Mouse (Mus musculus) neutrophil, adult 5-6 weeks (primary cell): ENCODE measurements at regions not wholly inside any gene's neighbourhood (a gene's known extent, or its start where the extent isn't known, plus 50 kb on each side); places are given as distances from the start of the nearest gene placed in this dataset.

Experiments
- ATAC-seq: fragments of 151-379, 151-347 bp; 2 replicates; pipeline ENCODE4 v1.8.0; 2017; ENCODE audit warnings: mild to moderate bottlenecking, moderate TSS enrichment; ENCODE audit not compliant: insufficient number of reproducible peaks, poor library complexity, low FRiP score, severe bottlenecking; ENCODE audit errors: extremely low read depth

DNA sequence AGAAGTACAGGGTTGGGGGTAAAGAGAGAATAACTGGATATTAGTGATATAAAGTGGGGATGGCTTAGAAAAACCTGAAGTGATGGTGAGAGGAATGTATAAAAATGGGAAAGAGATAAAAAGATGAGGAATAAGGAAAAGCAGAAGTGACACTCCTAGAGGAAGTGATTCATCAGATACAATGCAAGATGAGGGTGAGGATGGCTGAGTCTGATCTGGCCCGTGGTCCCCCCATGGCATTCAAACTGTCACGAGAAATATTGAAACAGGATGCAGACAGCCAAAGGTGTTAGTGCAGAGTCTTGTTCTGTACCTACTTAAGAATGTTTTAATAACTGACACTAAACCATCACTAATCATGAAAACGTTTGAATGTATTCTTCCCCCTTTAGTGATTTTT, 56.2 kb upstream of the Kitl start:
- no peak for ATAC-seq

DNA sequence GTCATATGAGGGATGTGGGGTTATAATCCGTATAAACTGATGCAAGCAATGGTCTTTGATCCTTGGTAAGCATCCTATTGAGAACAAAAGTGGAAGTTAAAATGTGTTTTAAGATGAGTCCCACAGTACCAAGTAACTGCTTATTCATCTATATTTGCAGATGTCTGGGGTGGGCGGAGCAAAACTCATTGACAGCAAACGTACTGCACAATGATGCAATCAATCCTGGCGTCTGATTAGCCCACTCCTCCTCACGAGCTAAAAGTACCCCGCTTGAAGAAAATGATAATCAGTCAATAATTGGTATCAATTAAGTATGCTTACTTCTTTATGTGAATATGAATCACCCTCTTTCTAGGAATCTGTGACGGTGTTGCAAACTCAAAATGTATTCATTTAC, 62.9 kb upstream of the Kitl start:
- no peak for ATAC-seq

DNA sequence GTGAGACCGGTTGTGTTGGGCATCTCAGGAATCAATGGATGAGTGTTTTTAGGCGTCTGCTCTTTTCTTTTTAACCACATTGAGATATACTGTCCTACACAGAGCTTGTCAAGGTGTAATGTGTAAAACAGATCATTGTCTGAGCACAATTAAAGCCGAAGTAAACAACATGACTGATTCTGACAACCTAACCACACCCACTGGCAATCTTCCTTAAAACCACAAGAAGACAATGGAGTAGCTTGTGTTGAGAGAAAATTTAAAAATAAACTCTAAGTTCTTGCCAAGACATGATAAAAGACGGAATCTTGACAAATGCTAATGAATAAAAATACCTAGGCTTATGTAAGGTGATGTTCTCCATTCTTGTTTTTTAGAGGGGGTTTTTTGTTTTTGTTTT, 63.7 kb upstream of the Kitl start:
- ATAC-seq = no peak

DNA sequence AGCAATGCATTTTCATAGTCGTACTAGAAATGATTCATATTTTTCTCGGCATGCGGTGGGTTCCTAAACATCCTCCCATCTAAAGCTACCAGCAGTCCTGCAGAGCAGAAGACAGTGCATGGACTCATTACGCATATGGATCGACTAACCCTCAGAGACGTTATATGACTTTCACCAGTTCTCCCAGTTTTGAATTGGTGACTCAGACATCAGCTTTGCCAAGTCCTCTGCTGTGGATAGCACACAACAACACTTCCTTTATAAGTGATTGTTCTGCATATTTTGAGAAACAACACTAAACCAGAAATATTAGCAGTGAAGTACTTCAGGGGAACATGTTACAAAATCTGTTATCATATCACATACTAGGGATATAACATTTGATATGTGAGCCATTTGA, 64.1 kb upstream of the Kitl start:
- ATAC-seq = no peak

DNA sequence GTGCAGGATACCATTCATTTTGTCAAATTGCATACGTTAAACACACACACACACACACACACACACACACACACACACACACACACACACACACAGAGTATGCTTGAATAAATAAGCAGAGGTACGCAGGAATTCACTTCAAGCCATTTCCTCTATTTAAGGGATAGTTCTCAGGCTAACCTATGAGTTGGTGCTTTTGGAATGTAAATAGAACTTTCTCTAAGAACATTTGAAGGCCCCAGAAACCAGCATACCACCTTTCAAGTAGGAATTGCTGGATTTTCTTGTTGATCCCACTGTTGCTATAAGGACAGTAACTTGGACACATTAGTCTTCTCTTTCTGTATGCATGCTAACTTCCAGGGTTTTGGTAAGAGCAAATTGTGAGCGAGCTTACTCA, 66.7 kb upstream of the Kitl start:
- ATAC-seq = no peak

DNA sequence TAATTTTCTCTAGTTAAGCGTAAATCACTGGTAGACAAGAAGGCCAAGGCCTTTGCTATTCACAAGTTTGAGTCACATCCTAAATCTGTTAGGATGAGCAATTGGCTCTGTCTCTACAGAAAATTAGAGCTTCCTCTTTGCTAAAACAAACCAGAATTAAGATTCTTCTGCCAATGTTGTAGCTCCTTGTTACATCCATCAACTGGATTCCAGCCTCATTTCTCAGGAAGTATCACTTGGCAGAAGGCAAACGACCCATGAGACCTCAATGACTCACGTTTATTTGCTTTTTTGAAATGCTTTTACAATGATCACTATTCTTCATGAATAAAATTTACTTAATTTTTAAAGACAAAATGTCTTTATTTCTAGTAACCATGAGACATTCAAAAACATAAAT, 70.0 kb upstream of the Kitl start:
- no peak for ATAC-seq

DNA sequence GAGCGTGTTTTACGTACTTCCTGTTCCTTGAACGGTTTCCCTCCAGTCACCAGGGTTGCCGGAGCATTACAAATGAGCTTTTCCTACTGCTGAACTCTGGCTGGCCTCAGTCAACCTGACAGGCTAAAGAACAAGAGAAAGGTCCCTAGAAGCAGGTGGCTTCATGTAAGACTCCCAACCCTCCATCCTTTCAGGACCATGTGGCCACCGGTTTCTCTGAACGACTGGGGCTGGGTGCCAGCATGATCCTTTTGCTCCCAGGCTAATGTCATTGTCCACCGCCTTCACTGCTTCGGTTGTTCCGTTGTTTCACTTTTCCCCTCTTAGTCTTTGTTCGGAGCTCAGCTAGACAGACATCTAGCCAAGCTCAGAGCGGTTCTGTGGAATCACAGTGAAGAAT, 73.8 kb upstream of the Kitl start:
- ATAC-seq = no peak

DNA sequence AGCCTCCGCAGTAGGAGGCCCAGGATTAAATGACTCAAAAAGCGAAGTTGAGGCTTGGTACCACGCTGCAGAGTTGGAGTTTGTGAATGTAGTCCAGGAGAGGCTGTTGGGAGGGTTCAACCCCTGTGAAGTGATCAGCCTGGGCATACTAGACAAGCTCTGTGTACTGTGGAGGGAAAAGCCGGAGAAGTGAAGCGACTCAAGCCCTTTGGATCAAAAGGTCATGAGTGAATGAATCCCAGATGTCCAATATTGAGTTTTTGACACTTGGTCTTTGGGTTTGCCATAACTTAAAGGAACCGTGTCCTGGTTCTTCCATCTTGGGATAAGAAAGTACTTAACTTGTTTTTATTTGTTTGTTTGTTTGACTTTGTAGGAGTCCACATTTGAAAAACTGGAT, 76.5 kb upstream of the Kitl start:
- no peak for ATAC-seq

DNA sequence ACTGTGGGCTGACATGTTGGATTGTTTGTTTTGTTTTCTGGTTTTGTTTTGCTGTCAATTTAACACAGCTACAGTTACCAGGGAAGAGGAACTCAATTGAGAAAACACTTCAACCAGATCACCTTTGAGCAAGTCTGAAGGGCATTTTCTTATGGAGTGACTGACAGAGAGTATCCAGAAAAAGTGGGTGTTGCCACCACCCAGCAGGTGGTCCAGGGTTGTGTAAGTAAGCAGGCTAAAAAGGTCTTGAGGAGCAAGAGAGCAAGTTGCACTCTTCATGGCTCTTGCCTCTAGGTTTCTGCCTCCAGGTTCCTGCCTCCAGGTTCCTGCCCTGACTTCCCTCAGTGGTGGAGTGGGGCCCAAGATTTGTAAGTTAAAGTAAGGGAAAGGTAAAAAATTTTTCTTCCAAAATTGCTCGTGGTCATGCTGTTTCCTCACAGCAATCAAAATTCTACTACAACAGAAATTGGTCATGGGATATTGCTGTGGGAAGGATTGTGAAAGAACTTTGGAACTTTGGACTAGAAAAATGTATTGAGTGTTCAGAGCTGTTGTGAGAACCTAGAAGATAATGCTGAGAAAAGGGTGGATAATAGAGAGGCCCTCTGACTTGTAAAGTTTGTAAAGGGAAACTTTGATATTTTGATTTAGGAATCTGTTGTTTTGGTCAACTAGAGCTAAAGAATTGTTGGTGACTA, 77.4 kb upstream of the Kitl start:
- no peak for ATAC-seq

DNA sequence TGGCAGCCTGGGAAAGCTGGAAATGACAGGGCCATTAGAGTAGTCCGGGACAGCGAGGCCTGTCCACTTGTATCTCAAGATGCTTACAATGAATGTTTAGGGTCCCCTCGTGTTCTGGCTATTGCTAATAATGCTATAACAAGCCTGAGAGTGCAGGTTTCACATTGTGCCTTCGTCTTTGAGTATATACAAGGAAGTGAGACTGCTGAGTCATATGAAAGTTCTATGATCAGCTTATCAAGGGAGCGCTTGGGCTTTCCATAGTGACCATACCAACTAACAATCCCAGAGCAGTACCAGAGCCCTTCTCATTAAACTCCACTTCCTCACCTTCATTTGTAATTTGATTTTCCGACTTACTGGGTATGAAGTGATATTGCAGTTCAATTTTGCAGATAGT, 86.2 kb upstream of the Kitl start:
- no peak for ATAC-seq

DNA sequence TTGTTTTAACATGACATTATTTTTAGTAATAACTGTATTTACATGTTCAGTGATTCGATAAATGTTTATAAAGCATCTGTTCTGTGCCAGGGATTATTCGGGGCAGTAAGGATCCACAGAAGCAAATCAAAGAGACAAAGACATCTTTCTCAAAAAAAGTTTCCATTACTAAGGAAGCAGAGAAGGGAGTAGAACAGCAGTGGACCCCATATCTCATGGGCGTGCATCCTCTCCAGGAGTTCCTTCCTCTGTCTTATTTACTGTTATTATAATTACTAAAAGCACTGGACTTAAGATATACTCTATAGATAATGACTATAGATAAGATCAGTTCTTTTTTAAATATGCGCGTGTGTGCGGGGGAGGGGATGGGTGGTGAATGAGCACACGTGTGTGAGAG, 87.5 kb upstream of the Kitl start:
- no peak for ATAC-seq

DNA sequence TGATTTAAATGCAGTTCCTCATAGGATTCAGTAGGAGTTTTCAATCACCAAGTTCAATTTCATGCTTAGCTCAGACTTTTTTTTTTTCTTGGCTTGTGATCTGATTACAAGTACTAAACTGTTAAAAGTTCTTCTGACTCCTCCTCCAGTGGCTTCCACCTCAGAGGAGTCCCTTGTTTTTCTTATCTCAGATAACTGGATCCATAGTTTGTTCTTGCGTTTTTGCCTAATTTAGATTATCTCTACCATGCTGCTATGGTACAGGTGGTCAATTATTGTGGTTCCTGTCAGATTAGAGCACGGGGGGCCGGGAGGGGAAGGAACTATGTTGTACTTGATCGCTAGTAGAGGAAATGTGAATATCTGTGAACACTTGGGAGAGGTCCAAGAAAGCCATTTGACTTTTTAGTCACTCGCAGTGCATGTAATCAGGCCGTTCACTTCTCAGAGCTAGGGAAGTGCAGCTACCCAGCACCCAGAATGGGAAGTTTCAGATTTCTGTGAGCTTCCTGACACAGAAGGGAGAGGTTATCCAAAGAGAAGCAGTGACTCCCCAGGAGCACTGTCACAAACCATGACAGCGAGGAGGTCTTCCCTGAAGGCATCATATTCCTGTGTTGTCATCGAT, 89.0 kb upstream of the Kitl start:
- no peak for ATAC-seq

DNA sequence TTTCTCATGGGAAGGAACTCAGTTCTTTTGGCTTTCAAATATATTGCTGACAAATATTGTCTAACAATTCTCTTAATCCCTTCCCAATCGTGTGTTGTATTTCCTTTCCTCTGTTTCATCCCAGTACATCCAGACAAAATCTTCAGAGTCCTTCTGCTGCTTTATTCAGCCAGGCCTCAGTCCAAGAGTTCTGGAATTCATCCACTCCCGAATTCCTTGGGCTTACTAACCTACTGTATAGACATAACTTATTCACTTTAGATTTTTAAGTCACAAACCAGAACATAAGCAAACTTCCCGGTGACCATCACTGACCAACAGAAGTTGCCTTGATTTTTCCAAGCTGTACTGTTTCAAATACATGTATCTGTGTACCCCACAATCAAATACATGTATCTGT, 90.9 kb upstream of the Kitl start:
- ATAC-seq = no peak

DNA sequence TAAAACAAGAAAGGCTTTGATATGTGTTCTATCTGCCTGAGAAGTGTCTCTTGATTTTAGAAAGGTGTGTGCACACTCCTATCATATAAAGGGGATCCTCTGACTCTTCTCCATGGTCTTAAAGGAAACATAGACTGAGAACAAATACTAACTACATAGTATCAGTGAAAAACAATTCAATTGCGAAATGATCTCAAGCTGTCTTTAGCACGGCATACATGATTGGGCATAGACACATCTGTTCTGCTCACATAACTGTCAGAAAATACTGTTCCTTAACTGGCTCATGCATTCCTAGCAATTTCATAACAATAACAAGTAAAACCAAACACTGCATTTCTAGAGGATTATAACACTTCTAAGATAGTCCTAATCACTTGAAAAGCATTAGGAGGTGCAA, 95.5 kb upstream of the Kitl start:
- ATAC-seq = no peak

DNA sequence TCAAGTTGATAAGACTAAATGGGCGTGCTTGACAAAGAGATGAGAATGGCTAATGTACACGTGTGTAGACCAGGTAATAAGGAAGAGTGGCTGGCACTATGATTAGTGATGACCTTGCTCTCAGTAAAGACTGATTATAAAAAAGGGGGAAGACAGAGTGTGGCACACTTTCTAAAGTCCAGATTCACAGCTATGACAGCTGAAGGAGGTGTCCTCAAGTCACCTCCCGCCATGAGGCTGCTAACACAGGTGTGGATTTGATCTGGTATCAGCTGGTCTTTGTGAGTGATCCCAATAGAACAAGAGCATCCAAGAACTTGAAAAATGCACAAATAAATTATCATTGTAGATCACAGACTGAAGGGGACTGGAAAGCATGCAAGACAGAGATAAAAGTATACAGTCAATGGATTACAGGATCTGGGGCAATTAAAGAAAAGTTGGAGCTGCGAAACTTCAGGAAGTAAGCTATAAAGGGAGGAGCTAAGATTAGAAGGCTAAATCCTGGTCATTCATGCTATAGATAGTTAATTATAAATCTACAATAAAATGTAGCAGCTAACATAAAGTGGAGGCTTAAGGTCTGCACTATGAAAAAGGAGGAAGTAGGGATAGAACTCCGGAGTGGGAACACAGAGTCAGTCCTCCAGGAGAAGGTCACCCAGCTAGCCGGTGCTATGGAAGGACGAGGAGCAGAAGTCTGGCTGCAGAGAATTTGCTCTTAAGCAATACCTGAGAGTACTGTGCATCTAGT, 96.7 kb upstream of the Kitl start:
- no peak for ATAC-seq

DNA sequence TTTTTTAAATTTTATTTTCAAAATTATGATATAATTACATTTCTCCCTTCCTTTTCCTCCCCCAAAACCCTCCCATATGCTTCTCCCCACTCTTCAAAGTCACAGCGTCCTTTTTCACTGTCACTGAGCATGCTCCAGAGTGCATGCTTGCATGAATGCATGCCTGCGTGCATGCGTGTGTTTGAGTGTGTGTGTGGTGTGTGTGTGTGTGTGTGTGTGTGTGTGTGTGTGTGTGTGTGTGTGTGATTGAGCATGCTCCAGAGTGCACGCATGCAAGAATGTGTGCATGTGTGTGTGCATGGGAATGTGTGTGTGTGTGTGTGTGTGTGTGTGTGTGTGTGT, 101.6 kb upstream of the Kitl start:
- ATAC-seq = no peak

DNA sequence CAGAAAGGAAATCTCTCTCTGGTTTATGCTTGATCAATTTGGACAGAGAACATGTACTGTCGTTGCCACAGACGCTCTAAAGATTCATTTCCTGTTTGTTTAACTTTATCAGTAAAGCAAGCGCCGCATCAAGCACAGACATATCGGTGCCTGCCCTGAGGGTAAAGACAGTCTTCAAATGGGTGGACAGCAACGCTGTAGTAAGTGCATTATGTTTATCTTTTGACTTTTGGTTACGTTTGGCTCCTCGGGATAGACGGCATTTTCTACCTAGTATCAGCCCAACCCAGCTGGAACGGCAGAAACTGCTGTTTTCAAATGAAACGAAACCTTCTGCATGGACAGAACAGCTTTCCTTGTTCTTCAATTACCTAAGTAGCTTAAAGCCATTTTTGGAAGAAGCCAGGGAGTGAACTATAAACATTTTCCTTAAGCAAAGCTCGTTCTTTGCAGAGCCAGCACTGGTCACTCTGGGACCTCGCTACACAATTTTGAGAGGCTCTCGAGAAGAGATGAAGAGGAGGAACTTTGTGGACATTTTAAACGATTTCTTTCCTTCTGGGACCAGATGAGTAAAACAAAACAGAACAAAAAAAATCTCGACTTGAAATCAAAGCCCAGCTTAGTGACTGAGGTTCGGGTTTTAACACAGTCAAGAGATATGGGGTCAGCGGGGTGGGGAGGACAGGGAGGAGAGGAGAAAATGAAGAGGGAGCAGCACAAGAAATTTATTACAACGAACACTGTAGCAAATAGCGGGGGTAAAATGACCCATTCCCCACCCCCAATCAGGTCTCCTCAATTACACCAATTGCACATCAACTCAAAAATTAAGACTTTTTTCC, 102.2 kb upstream of the Kitl start:
- ATAC-seq = peak; percentile 65

DNA sequence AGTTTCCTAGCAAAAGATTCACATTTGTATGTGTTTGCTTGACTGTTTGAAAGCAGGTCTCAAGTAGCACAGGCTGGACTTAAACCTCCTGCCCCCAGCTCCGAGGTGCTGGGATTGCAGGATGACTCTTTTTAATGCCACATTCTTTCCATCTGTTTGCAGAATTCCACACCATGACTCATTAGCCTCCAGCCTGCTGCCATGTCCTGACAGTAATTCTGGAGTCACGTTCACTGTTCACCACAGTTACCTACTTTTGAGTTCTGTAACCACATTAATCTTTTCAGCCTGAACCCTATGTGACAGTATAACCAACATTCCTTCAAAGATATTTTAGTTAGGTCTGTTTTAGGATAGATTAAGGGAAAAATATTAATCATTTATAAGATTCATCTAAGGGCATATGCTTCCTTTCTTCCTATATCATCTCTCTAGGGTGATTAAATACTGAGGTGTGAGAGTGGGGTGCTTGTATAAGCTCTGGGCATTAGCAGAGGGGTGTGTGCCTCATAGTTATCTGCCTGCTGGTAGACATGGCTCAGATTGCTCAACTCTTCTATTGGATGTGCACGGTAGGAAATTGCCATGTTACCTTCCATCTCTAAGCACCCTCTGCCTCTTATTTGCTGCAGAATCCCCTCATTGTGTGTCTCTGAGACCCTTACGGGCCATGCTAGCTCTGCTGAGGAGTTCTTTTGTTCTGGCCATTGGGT, 105.3 kb upstream of the Kitl start:
- ATAC-seq = no peak

DNA sequence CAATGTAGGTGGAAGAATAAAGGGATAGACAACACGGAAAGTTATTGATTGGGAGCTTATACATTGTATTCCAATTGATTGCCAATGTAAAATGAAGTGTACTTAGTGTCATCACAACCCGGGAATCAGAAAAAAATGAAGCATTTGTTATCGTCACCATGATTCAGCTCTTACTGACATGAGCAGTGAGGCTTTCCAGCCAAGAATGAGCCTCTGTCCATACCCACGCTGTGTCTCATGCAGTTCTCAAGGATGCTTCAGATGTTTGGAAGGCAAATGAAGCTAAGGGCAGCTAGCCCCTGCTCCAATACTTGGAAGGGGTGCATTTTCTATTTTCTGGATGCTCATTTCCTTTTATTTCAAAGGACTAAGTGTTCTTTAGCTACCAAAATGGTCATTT, 107.4 kb upstream of the Kitl start:
- no peak for ATAC-seq
